Mouse (Mus musculus): Measurements from ENCODE around the gene Coro6. TPM values are rescaled to one million over a fixed set of nuclear protein-coding genes. Genes with fewer than 3 reads are reported as not detected.

Gene Coro6
- polyA plus RNA-seq, 1 experiment from 2014 or later = 0.78 TPM

DNA sequence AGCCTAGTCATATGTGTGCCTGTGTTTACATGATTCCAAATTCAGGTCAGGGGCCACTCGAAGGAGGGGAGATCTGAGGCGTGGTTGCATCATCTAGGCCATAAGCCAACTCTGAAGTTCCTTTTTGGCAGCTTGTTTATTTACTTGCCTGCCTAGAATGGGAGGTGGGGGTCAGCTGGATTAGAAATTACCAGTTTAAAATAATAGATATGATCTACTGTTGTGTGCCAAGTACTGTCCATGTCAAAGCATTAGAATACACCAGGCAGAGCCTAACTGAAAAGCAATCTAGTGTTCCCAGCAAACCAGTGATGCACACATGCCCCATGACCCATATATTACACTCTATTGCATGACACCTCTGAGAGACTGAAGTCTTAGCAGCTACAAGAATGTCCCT lies 17.3 kb upstream of the Coro6 start:
- Histone ChIP-seq H3K4me3 (no peak overlapping the region), H3K9ac (no peak overlapping the region), H3K4me2 (replicated peaks) (no peak overlapping the region), H3K36me3 (peaks cover 28% of the 10 kb centered on the region), H3K4me1 (no peaks in the 10 kb centered on the region), H3K27ac (no peak overlapping the region), H3K9me3 (no peaks in the 10 kb centered on the region), H3K27me3 (no peaks in the 10 kb centered on the region)
- WGBS = 87% methylated on average over 2 of the region's 2 CpGs
- no peak for ATAC-seq (ENCODE audit: low FRiP score, low read depth)

DNA sequence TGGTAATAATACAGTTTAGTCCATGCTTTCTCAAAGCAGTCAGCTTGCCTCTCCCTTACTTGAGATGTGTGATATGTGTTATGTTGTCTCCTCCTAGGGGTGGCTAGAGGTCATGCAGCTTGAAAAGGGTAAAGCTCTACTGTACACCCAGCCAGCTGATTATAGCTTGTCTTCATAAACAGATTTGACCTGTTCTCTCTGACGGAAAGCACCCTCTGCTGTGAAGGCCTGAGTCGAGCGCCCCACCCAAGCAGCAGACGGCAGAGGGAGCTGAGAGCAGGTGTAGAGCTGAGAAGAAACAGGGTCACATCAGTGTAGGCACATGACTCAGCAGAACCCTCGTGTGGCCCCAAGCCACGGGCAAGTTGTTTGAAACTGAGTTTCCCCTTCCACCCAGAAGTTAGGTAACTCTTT lies 15.6 kb upstream of the Coro6 start:
- 54% methylated on average over 6 of the region's 6 CpGs for WGBS
- peak; percentile 32; the same call in 1 of the 2 replicates for ATAC-seq (ENCODE audit: low FRiP score, low read depth)

DNA sequence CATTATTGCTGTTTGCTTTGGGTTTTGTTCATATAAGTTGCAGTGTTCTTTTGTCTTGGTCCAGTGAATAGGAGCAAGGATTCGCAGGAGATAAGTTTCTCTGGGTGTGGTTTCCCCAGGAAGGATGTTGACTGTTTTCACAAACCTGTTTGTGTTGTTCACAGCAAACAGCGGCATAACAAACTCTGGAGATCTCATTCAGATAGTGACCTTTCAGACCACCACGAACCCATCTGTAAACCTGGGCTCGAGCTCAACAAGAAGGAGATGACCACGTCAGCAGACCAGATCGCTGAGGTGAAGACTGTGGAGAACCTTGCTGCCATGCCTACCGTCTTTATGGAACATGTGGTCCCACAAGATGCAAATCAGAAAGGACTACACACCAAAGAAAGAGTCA lies 13.0 kb upstream of the Coro6 start:
- Histone ChIP-seq H3K27ac (no peak overlapping the region), H3K9ac (no peak overlapping the region), H3K36me3 (peaks cover 29% of the 10 kb centered on the region), H3K4me3 (no peak overlapping the region), H3K9me3 (no peaks in the 10 kb centered on the region), H3K4me2 (replicated peaks) (no peak overlapping the region), H3K27me3 (no peaks in the 10 kb centered on the region), H3K4me1 (no peaks in the 10 kb centered on the region)
- WGBS = 91% methylated on average over 7 of the region's 7 CpGs
- no peak for ATAC-seq (ENCODE audit: low FRiP score, low read depth)

More for the DNA sequence above, 15.6 kb upstream of the Coro6 start:
- no peak overlapping the region for H3K4me3 ChIP-seq
- no peak overlapping the region for H3K27ac ChIP-seq
- no peaks in the 10 kb centered on the region for H3K4me1 ChIP-seq
- no peaks in the 10 kb centered on the region for H3K27me3 ChIP-seq
- no peaks in the 10 kb centered on the region for H3K9me3 ChIP-seq
- H3K9ac ChIP-seq = no peak overlapping the region
- peaks cover 31% of the 10 kb centered on the region for H3K36me3 ChIP-seq
- no peak overlapping the region for H3K4me2 ChIP-seq (replicated peaks)

DNA sequence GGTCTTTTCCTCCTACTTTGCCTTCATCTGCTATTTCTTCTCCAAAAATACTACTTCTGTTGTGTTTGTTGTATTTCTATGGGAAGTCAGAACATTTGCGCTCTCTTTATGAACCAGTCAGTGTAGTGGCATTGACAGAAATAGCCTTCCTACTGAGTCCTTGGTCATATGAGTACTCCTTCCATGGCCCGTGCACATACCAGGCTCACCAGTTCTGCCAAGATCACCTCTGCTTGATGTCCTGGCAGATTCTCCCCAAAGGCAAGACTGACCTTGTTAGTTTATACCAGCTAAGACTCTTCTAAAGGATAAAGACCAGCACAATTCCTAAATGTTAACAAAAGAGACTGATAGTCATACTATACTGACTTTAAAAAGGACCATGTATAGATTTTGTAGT lies 10.5 kb upstream of the Coro6 start:
- Histone ChIP-seq H3K4me2 (replicated peaks) (no peak overlapping the region), H3K36me3 (peaks cover 39% of the 10 kb centered on the region)
- WGBS = 93% methylated on average over 2 of the region's 2 CpGs

DNA sequence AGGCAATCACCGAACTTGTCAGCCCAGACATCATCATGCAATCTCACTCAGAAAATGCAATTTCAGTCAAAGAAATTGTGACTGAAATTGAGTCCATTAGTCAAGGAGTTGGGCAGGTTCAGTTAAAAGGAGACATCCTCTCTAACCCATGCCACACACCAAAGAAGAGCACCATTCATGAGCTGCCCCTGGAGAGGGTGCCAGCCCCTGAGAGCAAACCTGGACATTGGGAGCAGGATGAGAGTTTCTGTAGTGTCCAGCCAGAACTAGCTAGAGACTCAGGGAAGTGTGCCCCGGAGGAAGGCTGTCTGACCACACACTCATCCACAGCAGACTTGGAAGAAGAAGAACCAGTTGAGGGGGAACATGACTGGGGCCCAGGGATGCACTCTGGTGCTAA lies 8.8 kb upstream of the Coro6 start:
- no peaks in the 10 kb centered on the region for H3K9me3 ChIP-seq
- WGBS = 92% methylated on average over 2 of the region's 2 CpGs
- no peak overlapping the region for H3K4me3 ChIP-seq
- H3K4me2 ChIP-seq (replicated peaks) = no peak overlapping the region
- no peak overlapping the region for H3K9ac ChIP-seq
- peaks cover 44% of the 10 kb centered on the region for H3K36me3 ChIP-seq
- no peaks in the 10 kb centered on the region for H3K27me3 ChIP-seq
- no peaks in the 10 kb centered on the region for H3K4me1 ChIP-seq
- ATAC-seq (ENCODE audit: low FRiP score, low read depth) = no peak
- no peak overlapping the region for H3K27ac ChIP-seq

More for the DNA sequence above, 10.5 kb upstream of the Coro6 start:
- no peak overlapping the region for H3K4me3 ChIP-seq
- no peaks in the 10 kb centered on the region for H3K9me3 ChIP-seq
- H3K27ac ChIP-seq = no peak overlapping the region
- no peaks in the 10 kb centered on the region for H3K27me3 ChIP-seq
- H3K4me1 ChIP-seq = no peaks in the 10 kb centered on the region
- no peak overlapping the region for H3K9ac ChIP-seq
- ATAC-seq (ENCODE audit: low FRiP score, low read depth) = no peak

DNA sequence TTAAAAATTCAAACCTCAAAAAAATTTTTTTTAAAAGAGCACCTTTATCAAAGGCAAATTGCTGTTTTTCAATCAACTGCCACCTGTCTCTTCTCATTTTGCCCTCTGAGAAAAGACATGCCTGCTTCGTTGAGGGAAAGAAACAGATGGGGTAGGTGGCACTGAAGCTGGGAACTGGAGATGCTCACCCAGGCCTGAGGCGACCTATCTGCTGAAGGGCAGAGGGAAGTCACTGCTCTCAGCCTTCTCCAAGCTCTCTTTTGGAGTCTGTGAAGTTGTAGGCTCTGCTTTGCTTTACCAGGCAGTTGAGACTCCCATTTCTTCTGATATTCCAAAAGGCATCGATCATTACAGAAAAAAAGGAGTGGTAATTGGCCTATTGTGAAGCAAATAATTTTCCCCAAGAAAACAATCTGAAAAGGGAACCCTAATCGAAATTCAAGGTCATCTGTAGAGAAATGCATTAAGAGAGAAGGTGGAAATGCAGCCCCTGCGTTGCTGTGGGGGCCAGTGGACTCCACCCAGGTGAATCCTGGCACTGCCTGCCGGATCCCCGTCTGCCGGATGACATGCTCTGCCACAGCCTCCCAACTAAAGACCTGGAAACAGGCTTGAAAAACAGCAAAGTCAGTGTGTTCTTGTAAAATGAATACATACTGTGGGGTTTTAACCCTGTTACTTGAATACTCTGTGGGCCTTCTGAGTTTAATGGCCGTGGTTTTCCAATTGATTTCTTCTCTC lies 6.3 kb upstream of the Coro6 start:
- 81% methylated on average over 9 of the region's 9 CpGs for WGBS
- H3K4me3 ChIP-seq = no peak overlapping the region
- peaks cover 9% of the 10 kb centered on the region for H3K27me3 ChIP-seq
- H3K4me2 ChIP-seq (replicated peaks) = no peak overlapping the region
- no peak overlapping the region for H3K9ac ChIP-seq
- H3K36me3 ChIP-seq = peaks cover 25% of the 10 kb centered on the region
- no peaks in the 10 kb centered on the region for H3K9me3 ChIP-seq
- H3K4me1 ChIP-seq = no peaks in the 10 kb centered on the region
- H3K27ac ChIP-seq = no peak overlapping the region
- ATAC-seq (ENCODE audit: low FRiP score, low read depth) = no peak

DNA sequence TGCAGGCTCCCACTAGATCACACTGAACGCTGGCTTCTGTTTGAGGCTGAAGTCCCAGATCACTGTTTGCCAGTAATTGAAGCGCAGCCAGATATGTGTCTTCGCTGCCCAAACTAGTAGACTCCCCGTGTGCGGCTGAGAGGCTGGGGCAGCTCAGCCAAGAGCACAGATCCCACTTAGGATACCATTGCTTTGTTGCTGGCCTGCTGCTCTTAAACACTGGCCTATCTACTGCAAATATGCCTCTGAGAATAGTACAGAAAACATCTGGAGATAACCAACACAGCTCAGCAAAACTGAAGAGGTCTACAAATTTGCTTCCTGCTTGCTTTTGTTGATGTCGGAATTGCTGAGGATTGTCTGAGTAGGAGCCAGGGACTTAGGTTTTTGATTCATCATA lies 5.3 kb upstream of the Coro6 start:
- Histone ChIP-seq H3K27me3 (peaks cover 18% of the 10 kb centered on the region), H3K4me2 (replicated peaks) (no peak overlapping the region), H3K4me3 (no peak overlapping the region), H3K9ac (no peak overlapping the region), H3K36me3 (peaks cover 25% of the 10 kb centered on the region), H3K4me1 (no peaks in the 10 kb centered on the region), H3K9me3 (no peaks in the 10 kb centered on the region), H3K27ac (no peak overlapping the region)
- no peak for ATAC-seq (ENCODE audit: low FRiP score, low read depth)
- 76% methylated on average over 6 of the region's 6 CpGs for WGBS

- H3K4me2 ChIP-seq (replicated peaks) = peak overlapping the region; percentile 95
- no peaks in the 10 kb centered on the region for H3K9me3 ChIP-seq
- WGBS = 10% methylated on average over 6 of the region's 6 CpGs
- H3K27me3 ChIP-seq = peaks cover 68% of the 10 kb centered on the region
- no peak for ATAC-seq (ENCODE audit: low FRiP score, low read depth)
- H3K4me1 ChIP-seq = peaks cover 7% of the 10 kb centered on the region; the same call in 1 of the 2 replicates
- H3K9ac ChIP-seq = peak overlapping the region; percentile 63
- H3K4me3 ChIP-seq = peak overlapping the region; percentile 54
- H3K36me3 ChIP-seq = peaks cover 5% of the 10 kb centered on the region
- no peak overlapping the region for H3K27ac ChIP-seq
Observed at GRCm38 (mm10) chr11:77461856-77462255, 355 bp upstream of the Coro6 start.

- WGBS = 42% methylated on average over 8 of the region's 8 CpGs
- H3K27ac ChIP-seq = no peak overlapping the region
- peaks cover 18% of the 10 kb centered on the region for H3K4me1 ChIP-seq
- H3K9me3 ChIP-seq = no peaks in the 10 kb centered on the region
- H3K4me2 ChIP-seq (replicated peaks) = peak overlapping the region; percentile 95
- H3K9ac ChIP-seq = 0 out of 2 replicates have a peak overlapping the region, but pooled peaks have one; percentile 63
- ATAC-seq (ENCODE audit: low FRiP score, low read depth) = no peak
- peak overlapping the region; percentile 54 for H3K4me3 ChIP-seq
- H3K36me3 ChIP-seq = no peaks in the 10 kb centered on the region
- H3K27me3 ChIP-seq = peaks cover 80% of the 10 kb centered on the region
Observed at GRCm38 (mm10) chr11:77463101-77463445, 862 bp downstream of the Coro6 start.

- WGBS = 72% methylated on average over 10 of the region's 10 CpGs
Observed at GRCm38 (mm10) chr11:77463786-77464185, 1.6 kb downstream of the Coro6 start.

GRCm38 (mm10) chr11:77464684-77465083 lies 2.5 kb downstream of the Coro6 start:
- 57% methylated on average over 4 of the region's 4 CpGs for WGBS
- H3K27ac ChIP-seq = no peak overlapping the region
- peaks cover 96% of the 10 kb centered on the region for H3K27me3 ChIP-seq
- no peaks in the 10 kb centered on the region for H3K9me3 ChIP-seq
- no peak overlapping the region for H3K4me2 ChIP-seq (replicated peaks)
- no peaks in the 10 kb centered on the region for H3K36me3 ChIP-seq
- H3K4me1 ChIP-seq = peaks cover 18% of the 10 kb centered on the region
- no peak overlapping the region for H3K4me3 ChIP-seq
- no peak for ATAC-seq (ENCODE audit: low FRiP score, low read depth)
- no peak overlapping the region for H3K9ac ChIP-seq

More at GRCm38 (mm10) chr11:77463786-77464185, 1.6 kb downstream of the Coro6 start:
- Histone ChIP-seq H3K4me2 (replicated peaks) (no peak overlapping the region), H3K4me3 (no peak overlapping the region), H3K36me3 (no peaks in the 10 kb centered on the region), H3K9ac (no peak overlapping the region), H3K27ac (no peak overlapping the region), H3K9me3 (no peaks in the 10 kb centered on the region), H3K27me3 (peaks cover 87% of the 10 kb centered on the region), H3K4me1 (peaks cover 18% of the 10 kb centered on the region)
- no peak for ATAC-seq (ENCODE audit: low FRiP score, low read depth)

- Histone ChIP-seq H3K9ac (no peak overlapping the region), H3K27me3 (peaks cover 97% of the 10 kb centered on the region), H3K27ac (no peak overlapping the region), H3K9me3 (no peaks in the 10 kb centered on the region), H3K4me3 (no peak overlapping the region), H3K4me1 (peaks cover 18% of the 10 kb centered on the region), H3K36me3 (no peaks in the 10 kb centered on the region), H3K4me2 (replicated peaks) (no peak overlapping the region)
- 61% methylated on average over 3 of the region's 3 CpGs for WGBS
- ATAC-seq (ENCODE audit: low FRiP score, low read depth) = no peak
Observed at GRCm38 (mm10) chr11:77465111-77465510, 2.9 kb downstream of the Coro6 start.

DNA sequence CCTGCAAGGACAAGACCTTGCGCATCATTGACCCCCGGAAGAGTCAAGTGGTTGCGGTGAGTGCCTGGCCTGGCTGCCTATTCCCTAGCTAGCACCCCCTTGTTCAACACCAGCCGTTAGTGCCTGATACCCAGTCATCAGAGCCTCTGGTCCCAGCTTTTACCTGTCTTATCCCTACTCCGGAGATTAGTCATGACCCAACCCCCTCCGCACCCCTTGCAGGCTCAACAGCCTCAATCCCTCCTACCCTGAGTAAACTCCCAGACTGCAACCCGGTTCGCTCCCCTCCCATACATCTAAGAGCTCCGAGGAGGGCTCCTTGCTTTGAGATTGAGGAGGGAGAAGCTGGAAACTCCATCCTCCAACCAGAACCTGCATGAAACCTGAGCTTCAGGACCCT lies 4.3 kb downstream of the Coro6 start:
- H3K9ac ChIP-seq = no peak overlapping the region
- ATAC-seq (ENCODE audit: low FRiP score, low read depth) = no peak

More for the DNA sequence above, 4.3 kb downstream of the Coro6 start:
- no peak overlapping the region; the same call in 1 of the 2 replicates for H3K4me3 ChIP-seq
- 34% methylated on average over 9 of the region's 9 CpGs for WGBS
- H3K9me3 ChIP-seq = no peaks in the 10 kb centered on the region
- H3K27ac ChIP-seq = no peak overlapping the region
- H3K4me1 ChIP-seq = peaks cover 23% of the 10 kb centered on the region
- H3K4me2 ChIP-seq (replicated peaks) = peak overlapping the region; percentile 38
- H3K36me3 ChIP-seq = peaks cover 14% of the 10 kb centered on the region
- H3K27me3 ChIP-seq = peaks cover 85% of the 10 kb centered on the region

Data from limb, embryonic 13.5 days (tissue).